Mouse (Mus musculus) spleen, postnatal 36 days (tissue): ENCODE data around the gene Pofut2.

Source experiments
- DNase-seq, 2 experiments: peaks; one replicate each; pipeline ENCODE4 v3.0.0; 2022; ENCODE audit warnings: low spot score in 2 of 2, mixed read lengths in 1 of 2

Pofut2 gene

DNA sequence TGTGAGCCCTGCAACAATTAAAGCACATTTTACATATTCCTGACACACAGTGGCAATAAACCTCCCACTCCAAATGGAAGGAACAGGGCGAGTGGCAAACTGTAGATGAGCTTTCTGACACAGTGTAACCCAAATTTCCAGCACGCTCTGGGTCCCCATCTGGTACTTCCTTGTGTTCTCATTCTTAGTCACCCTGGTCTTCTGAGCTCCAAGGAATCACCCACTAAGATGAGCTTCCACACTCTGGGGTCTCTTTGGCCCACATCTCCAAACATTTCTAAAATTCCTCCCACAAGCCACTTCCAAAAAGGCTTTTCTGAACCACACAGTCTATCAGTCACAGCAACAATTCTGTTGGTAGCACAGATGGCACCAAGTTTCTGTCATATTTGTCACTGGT, 56.7 kb downstream of the Pofut2 start:
- no peak for DNase-seq
